25 mouse cellular contexts compared by ENCODE assay signal in genomic region chr19:19034482-19035315, GRCm38 (mm10).
"Had no signal": no experiment of that assay in that cellular context is flagged by ENCODE, and none has a peak within 500 bp of the region (broad histone marks: within the 10 kb centered on the region; RNA-seq: fewer than 3 reads in every experiment).

No protein-coding gene starts in this region.

- H3K27ac ChIP-seq: heart, adult 2 months; heart, embryonic 13.5 days; heart, embryonic 15.5 days; hindbrain, embryonic 12.5 days; hindbrain, embryonic 14.5 days; intestine, embryonic 15.5 days; layer of hippocampus, adult 2 months; left cerebral cortex, adult 2 months; limb, embryonic 10.5 days; limb, embryonic 12.5 days had no signal

- H3K4me1 ChIP-seq: heart, embryonic 13.5 days; heart, embryonic 15.5 days; hindbrain, embryonic 12.5 days; intestine, embryonic 15.5 days; limb, embryonic 10.5 days; limb, embryonic 12.5 days had no signal

- H3K4me2 ChIP-seq: heart, embryonic 11.5 days; heart, embryonic 13.5 days; heart, embryonic 15.5 days; hindbrain, embryonic 12.5 days; hindbrain, embryonic 14.5 days; intestine, embryonic 15.5 days; limb, embryonic 12.5 days had no signal

- H3K9me3 ChIP-seq: heart, embryonic 13.5 days; heart, embryonic 15.5 days; hindbrain, embryonic 12.5 days; intestine, embryonic 15.5 days; limb, embryonic 10.5 days; limb, embryonic 12.5 days had no signal

- ATAC-seq: forebrain, postnatal 0 days; hindbrain, embryonic 16.5 days; inflammation-experienced regulatory T-cells, adult 6 months; intestine, embryonic 15.5 days; intestine, postnatal 0 days had no signal

- DNase-seq: forebrain, postnatal 0 days; gastrocnemius, postnatal 14 days; gastrocnemius, postnatal 36 days; heart, adult 11 months; heart, adult 2 months; heart, postnatal 14 days; heart, postnatal 36 days; kidney, adult 18-20 months; kidney, adult 8-10 months; kidney, postnatal 25 days; kidney, postnatal 4 days; liver had no signal

- H3K36me3 ChIP-seq: heart, embryonic 13.5 days; heart, embryonic 15.5 days; hindbrain, embryonic 12.5 days; intestine, embryonic 15.5 days; limb, embryonic 10.5 days; limb, embryonic 12.5 days had no signal

- H3K4me3 ChIP-seq: heart, adult 2 months; heart, embryonic 13.5 days; heart, embryonic 15.5 days; hindbrain, embryonic 12.5 days; intestine, embryonic 15.5 days; layer of hippocampus, adult 2 months; left cerebral cortex, adult 2 months; limb, embryonic 10.5 days; limb, embryonic 12.5 days had no signal

- H3K27me3 ChIP-seq: heart, embryonic 13.5 days; heart, embryonic 15.5 days; hindbrain, embryonic 12.5 days; intestine, embryonic 15.5 days; limb, embryonic 12.5 days had no signal

- H3K9ac ChIP-seq: forebrain, postnatal 0 days; heart, embryonic 13.5 days; heart, embryonic 15.5 days; hindbrain, embryonic 12.5 days; hindbrain, embryonic 14.5 days; intestine, embryonic 15.5 days; limb, embryonic 12.5 days had no signal
